Mouse (Mus musculus) lung, postnatal 0 days (tissue): Measurements from ENCODE around the gene Cox5b. TPM values are rescaled to one million over a fixed set of nuclear protein-coding genes. Genes with fewer than 3 reads are reported as not detected.

Source experiments
- ATAC-seq: fragments of 200-750 bp; cut with Nextera tagmentation; 2 replicates; pipeline ENCODE4 v1.8.0; 2017; ENCODE audit warnings: moderate library complexity
- DNase-seq: peaks from one replicate; pipeline ENCODE4 v3.0.0-alpha.2; 2016; ENCODE audit warnings: low spot score
- H3K27ac ChIP-seq: fragments of 300-500 bp; sonication (generic); 2 replicates; pipeline ENCODE4 v1.5.1; 2014; ENCODE audit warnings: antibody characterized with exemption, mild to moderate bottlenecking, low read length, mixed read lengths
- H3K27me3 ChIP-seq: fragments of 300-500 bp; sonication (generic); replicated peaks from 2 replicates; pipeline ENCODE4 v1.6.1; 2014; ENCODE audit warnings: low read length, mixed read lengths; ENCODE audit not compliant: insufficient read depth
- H3K36me3 ChIP-seq: fragments of 300-500 bp; sonication (generic); 2 replicates; pipeline ENCODE4 v1.6.1; 2014; ENCODE audit warnings: low read length, mixed read lengths; ENCODE audit not compliant: insufficient read depth
- H3K4me1 ChIP-seq: fragments of 300-500 bp; sonication (generic); 2 replicates; pipeline ENCODE4 v1.6.1; 2014; ENCODE audit warnings: antibody characterized with exemption, low read depth, low read length, mixed read lengths; ENCODE audit not compliant: insufficient read depth
- H3K4me2 ChIP-seq: fragments of 300-500 bp; sonication (generic); replicated peaks from 2 replicates; pipeline ENCODE4 v1.6.1; 2014; ENCODE audit warnings: low read depth, mild to moderate bottlenecking, low read length, moderate library complexity, mixed read lengths
- H3K4me3 ChIP-seq: fragments of 300-500 bp; sonication (generic); 2 replicates; pipeline ENCODE4 v1.5.1; 2014; ENCODE audit warnings: low read depth, low read length
- H3K9ac ChIP-seq: fragments of 300-500 bp; sonication (generic); replicated peaks from 2 replicates; pipeline ENCODE4 v1.6.1; 2014; ENCODE audit warnings: low read depth, mild to moderate bottlenecking
- H3K9me3 ChIP-seq: fragments of 300-500 bp; sonication (generic); 2 replicates; pipeline ENCODE4 v1.6.1; 2016; ENCODE audit warnings: low read length, mixed read lengths
- CTCF ChIP-seq: IDR thresholded peaks from 2 replicates; pipeline ENCODE4 v1.5.1; 2016; ENCODE audit warnings: antibody characterized with exemption, mild to moderate bottlenecking
- EP300 ChIP-seq: IDR thresholded peaks from 2 replicates; pipeline ENCODE4 v1.6.1; 2016; ENCODE audit warnings: antibody characterized with exemption, mild to moderate bottlenecking, control low read depth
- WGBS: fragments of 180-500 bp; shearing (Covaris S2); extraction: QIAGEN DNeasy Blood & Tissue Kit; methylation state at CpG from one replicate; pipeline ENCODE4 v1.1.7; 2014; 5-methylcytosine and 5-hydroxymethylcytosine counted together
- polyA plus RNA-seq: library from polyadenylated mRNA; unstranded; fragments of >200 nt; fragmentation: Nextera tagmentation; extraction: Ambion mirVana; gene quantifications from 2 replicates; pipeline ENCODE4 v1.2.1, GENCODE M21; 2015

The Cox5b gene
- polyA plus RNA-seq, 1 experiment from 2014 or later: 474 TPM

- DNase-seq: peak; percentile 6
- H3K4me1 ChIP-seq: peaks cover 10% of the 10 kb centered on the region; the same call in 1 of the 2 replicates
- whole genome bisulfite sequencing: 72% methylated on average over 3 of the region's 3 CpGs
- H3K9ac ChIP-seq: no peak overlapping the region
- no peak overlapping the region for H3K27ac ChIP-seq
- TF ChIP-seq CTCF (no peak), EP300 (no peak)
- no peaks in the 10 kb centered on the region for H3K9me3 ChIP-seq
- H3K36me3 ChIP-seq: peaks cover 12% of the 10 kb centered on the region; the same call in 1 of the 2 replicates
- no peaks in the 10 kb centered on the region for H3K27me3 ChIP-seq
- no peak overlapping the region for H3K4me3 ChIP-seq
- ATAC-seq: no peak
- 0 out of 2 replicates have a peak overlapping the region, but pooled peaks have one; percentile 94 for H3K4me2 ChIP-seq
These were observed 16.5 kb downstream of the Cox5b start for GRCm38 (mm10) chr1:36707797-36708196.

DNA sequence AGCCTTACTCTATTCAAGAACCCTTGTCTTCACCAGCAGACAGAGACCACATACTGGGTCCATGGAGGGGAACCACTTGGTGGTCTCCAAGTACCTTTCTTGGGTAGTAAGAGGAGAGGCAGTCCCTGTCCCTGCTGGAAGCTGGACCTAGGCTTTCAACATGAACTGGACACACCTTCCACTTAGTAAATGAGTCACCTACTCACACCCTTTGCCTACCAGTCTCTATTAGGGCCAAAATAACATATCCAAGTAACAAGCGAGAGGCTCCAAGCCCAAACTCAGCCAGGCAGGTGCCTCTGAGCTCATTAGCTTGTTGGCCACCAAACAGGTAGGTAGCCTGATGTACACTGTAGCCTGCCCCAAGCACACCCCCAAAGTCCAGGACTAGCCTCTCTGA is 17.4 kb downstream of the Cox5b start:
- Histone ChIP-seq H3K4me2 (peak overlapping the region; percentile 94), H3K27ac (peak overlapping the region; percentile 92), H3K4me3 (peak overlapping the region; percentile 89), H3K9me3 (no peaks in the 10 kb centered on the region), H3K4me1 (peaks cover 10% of the 10 kb centered on the region; the same call in 1 of the 2 replicates), H3K36me3 (peaks cover 12% of the 10 kb centered on the region; the same call in 1 of the 2 replicates), H3K9ac (peak overlapping the region; percentile 82; the same call in 1 of the 2 replicates), H3K27me3 (no peaks in the 10 kb centered on the region)
- TF ChIP-seq CTCF (no peak), EP300 (no peak)
- WGBS: 40% methylated on average over 1 of the region's 1 CpGs
- ATAC-seq: no peak
- peak; percentile 64 for DNase-seq

GRCm38 (mm10) chr1:36709055-36709853 is 18.0 kb downstream of the Cox5b start:
- peak overlapping the region; percentile 92 for H3K27ac ChIP-seq
- no peaks in the 10 kb centered on the region for H3K9me3 ChIP-seq
- H3K27me3 ChIP-seq: no peaks in the 10 kb centered on the region
- H3K9ac ChIP-seq: peak overlapping the region; percentile 82
- DNase-seq (peak; percentile 59), ATAC-seq (peak; percentile 51)
- TF ChIP-seq CTCF: peak; percentile 60
- no peak for TF ChIP-seq EP300
- 2% methylated on average over 26 of the region's 33 CpGs for WGBS
- H3K4me3 ChIP-seq: peak overlapping the region; percentile 89
- peaks cover 8% of the 10 kb centered on the region; the same call in 1 of the 2 replicates for H3K36me3 ChIP-seq
- H3K4me2 ChIP-seq: peak overlapping the region; percentile 94
- H3K4me1 ChIP-seq: peaks cover 10% of the 10 kb centered on the region; the same call in 1 of the 2 replicates

- peak within 1 kb of the TSS; percentile 92 for H3K27ac ChIP-seq
- H3K4me3 ChIP-seq: peak within 1 kb of the TSS; percentile 89
- H3K9me3 ChIP-seq: no peaks in the 10 kb centered on the region
- ATAC-seq (peak; percentile 98), DNase-seq (peak; percentile 99)
- no peak for TF ChIP-seq EP300
- TF ChIP-seq CTCF: no peak
- H3K27me3 ChIP-seq: no peaks in the 10 kb centered on the region
- peak within 1 kb of the TSS; percentile 94 for H3K4me2 ChIP-seq
- 2% methylated on average over 29 of the region's 29 CpGs for WGBS
- H3K9ac ChIP-seq: peak within 1 kb of the TSS; percentile 82
- peaks cover 2% of the 10 kb centered on the region; the same call in 1 of the 2 replicates for H3K36me3 ChIP-seq
- peaks cover 10% of the 10 kb centered on the region; the same call in 1 of the 2 replicates for H3K4me1 ChIP-seq
These were observed 18.6 kb downstream of the Cox5b start, which contains the start of gene 4933424G06Rik for GRCm38 (mm10) chr1:36709854-36710280. Gene 4933424G06Rik (plus strand): TSS chr1:36710149.

DNA sequence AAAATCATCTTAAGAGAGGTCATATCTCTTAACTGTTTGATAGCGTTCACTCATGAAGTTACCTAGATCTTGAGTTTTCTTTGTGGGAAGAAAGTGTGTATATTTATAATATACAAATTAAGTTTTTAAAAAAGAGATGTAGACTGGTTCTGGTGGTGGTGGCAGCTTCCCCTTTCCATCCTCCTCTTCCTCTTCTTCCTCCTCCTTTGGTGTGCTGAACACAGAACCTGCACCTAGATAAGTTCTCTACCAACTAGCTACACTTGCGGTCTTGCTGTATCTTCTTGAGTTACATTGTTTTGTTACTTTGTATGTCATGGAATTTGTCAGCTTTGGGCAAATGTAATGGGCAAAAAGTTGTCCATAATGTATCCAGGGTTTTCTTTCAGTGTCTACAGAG is 19.9 kb downstream of the Cox5b start:
- H3K4me3 ChIP-seq: no peak overlapping the region
- DNase-seq (no peak), ATAC-seq (no peak)
- H3K4me2 ChIP-seq: no peak overlapping the region
- 95% methylated on average over 2 of the region's 2 CpGs for WGBS
- H3K9me3 ChIP-seq: no peaks in the 10 kb centered on the region
- no peak for TF ChIP-seq CTCF
- no peak for TF ChIP-seq EP300
- H3K4me1 ChIP-seq: peaks cover 10% of the 10 kb centered on the region; the same call in 1 of the 2 replicates
- H3K9ac ChIP-seq: no peak overlapping the region
- no peaks in the 10 kb centered on the region for H3K27me3 ChIP-seq
- no peak overlapping the region for H3K27ac ChIP-seq
- H3K36me3 ChIP-seq: no peaks in the 10 kb centered on the region

DNA sequence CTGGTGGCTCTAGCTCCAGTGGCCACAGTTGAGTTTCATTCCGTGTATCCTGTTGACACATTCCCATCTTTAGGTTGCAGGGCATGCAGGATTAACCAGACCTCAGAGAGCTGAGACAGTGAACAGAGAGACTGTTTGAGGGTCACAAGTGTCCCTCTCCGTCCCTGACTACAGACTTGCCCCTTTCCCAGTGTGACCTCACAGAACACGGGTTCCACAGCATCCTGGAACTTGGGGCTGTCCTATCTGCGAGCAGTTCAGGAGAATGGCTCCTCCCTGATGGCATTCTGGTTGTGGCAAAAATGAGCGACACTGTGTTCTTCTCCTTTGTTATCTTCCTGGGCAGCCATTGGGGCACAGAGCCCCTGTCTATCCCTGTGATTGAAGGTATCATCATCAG is 23.1 kb downstream of the Cox5b start, which contains the start of gene Actr1b:
Gene Actr1b, minus strand, starts transcription at position 112 of the 400 bp plus-strand sequence.
- H3K27ac ChIP-seq: no peak within 1 kb of the TSS
- no peaks in the 10 kb centered on the region for H3K9me3 ChIP-seq
- H3K4me2 ChIP-seq: no peak within 1 kb of the TSS
- DNase-seq (no peak), ATAC-seq (no peak)
- H3K36me3 ChIP-seq: no peaks in the 10 kb centered on the region
- TF ChIP-seq EP300 (no peak), CTCF (no peak)
- no peak within 1 kb of the TSS for H3K4me3 ChIP-seq
- H3K4me1 ChIP-seq: no peaks in the 10 kb centered on the region
- 81% methylated on average over 5 of the region's 5 CpGs for WGBS
- no peak within 1 kb of the TSS for H3K9ac ChIP-seq
- H3K27me3 ChIP-seq: no peaks in the 10 kb centered on the region
